Mouse (Mus musculus): ENCODE measurements around the gene Rbm19. TPM values are rescaled to one million over a fixed set of nuclear protein-coding genes. Genes with fewer than 3 reads are reported as not detected.

The Rbm19 gene
- polyA plus RNA-seq, 1 experiment from 2014 or later = 8.8 TPM

DNA sequence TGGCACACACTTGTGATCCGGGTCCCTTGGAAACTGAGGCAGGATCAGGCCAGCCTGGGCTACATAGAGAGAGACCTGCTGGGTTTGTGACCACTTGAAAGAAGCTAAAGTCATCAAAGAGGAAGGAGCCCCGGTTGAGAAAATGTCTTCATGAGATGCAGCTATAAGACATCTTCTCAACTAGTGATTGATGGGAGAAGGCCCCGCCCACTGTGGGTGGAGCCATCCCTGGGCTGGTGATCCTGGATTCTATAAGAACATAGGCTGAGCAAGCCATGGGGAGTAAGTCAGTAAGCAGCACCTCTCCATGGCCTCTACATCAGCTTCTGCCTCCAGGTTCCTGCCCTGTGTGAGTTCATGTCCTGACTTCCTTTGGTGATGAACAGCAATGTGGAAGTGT, 98.2 kb downstream of the Rbm19 start:
- no peaks in the 10 kb centered on the region for H3K4me1 ChIP-seq (ENCODE audit: control insufficient read depth, low read depth, low read length)
- no peak for ATAC-seq (ENCODE audit: low read depth)
- no peak overlapping the region for H3K27ac ChIP-seq (ENCODE audit: low read length)
- H3K9ac ChIP-seq (ENCODE audit: low read depth, low read length) = no peak overlapping the region
- WGBS (ENCODE audit: insufficient replicate concordance) = 45% methylated on average over 3 of the region's 3 CpGs
- H3K9me3 ChIP-seq (replicated peaks; ENCODE audit: control insufficient read depth, low read length) = no peaks in the 10 kb centered on the region
- no peak overlapping the region for H3K4me3 ChIP-seq (ENCODE audit: low read depth, low read length)
- H3K4me2 ChIP-seq (ENCODE audit: low read depth, low read length) = no peak overlapping the region
- no peaks in the 10 kb centered on the region for H3K36me3 ChIP-seq (ENCODE audit: control insufficient read depth, insufficient read depth)
- H3K27me3 ChIP-seq (ENCODE audit: control insufficient read depth, insufficient read depth, low read depth, low read length) = peaks cover 5% of the 10 kb centered on the region

GRCm38 (mm10) chr5:120221216-120221615, 105.0 kb downstream of the Rbm19 start:
- Histone ChIP-seq H3K4me1 (ENCODE audit: control insufficient read depth, low read depth, low read length) (no peaks in the 10 kb centered on the region), H3K9me3 (replicated peaks; ENCODE audit: control insufficient read depth, low read length) (no peaks in the 10 kb centered on the region), H3K27ac (ENCODE audit: low read length) (no peak overlapping the region), H3K27me3 (ENCODE audit: control insufficient read depth, insufficient read depth, low read depth, low read length) (no peaks in the 10 kb centered on the region), H3K36me3 (ENCODE audit: control insufficient read depth, insufficient read depth) (no peaks in the 10 kb centered on the region), H3K4me3 (ENCODE audit: low read depth, low read length) (no peak overlapping the region), H3K4me2 (ENCODE audit: low read depth, low read length) (no peak overlapping the region), H3K9ac (ENCODE audit: low read depth, low read length) (no peak overlapping the region)
- ATAC-seq (ENCODE audit: low read depth) = no peak
- WGBS (ENCODE audit: insufficient replicate concordance) = 13% methylated on average over 4 of the region's 4 CpGs

GRCm38 (mm10) chr5:120225383-120225782, 109.1 kb downstream of the Rbm19 start:
- no peaks in the 10 kb centered on the region; the same call in 1 of the 2 replicates for H3K27me3 ChIP-seq (ENCODE audit: control insufficient read depth, insufficient read depth, low read depth, low read length)
- 63% methylated on average over 14 of the region's 14 CpGs for WGBS (ENCODE audit: insufficient replicate concordance)
- H3K4me2 ChIP-seq (ENCODE audit: low read depth, low read length) = no peak overlapping the region
- no peaks in the 10 kb centered on the region for H3K9me3 ChIP-seq (replicated peaks; ENCODE audit: control insufficient read depth, low read length)
- H3K36me3 ChIP-seq (ENCODE audit: control insufficient read depth, insufficient read depth) = no peaks in the 10 kb centered on the region
- H3K4me1 ChIP-seq (ENCODE audit: control insufficient read depth, low read depth, low read length) = peaks cover 4% of the 10 kb centered on the region
- no peak overlapping the region for H3K27ac ChIP-seq (ENCODE audit: low read length)
- no peak overlapping the region for H3K9ac ChIP-seq (ENCODE audit: low read depth, low read length)
- no peak for ATAC-seq (ENCODE audit: low read depth)
- H3K4me3 ChIP-seq (ENCODE audit: low read depth, low read length) = no peak overlapping the region

DNA sequence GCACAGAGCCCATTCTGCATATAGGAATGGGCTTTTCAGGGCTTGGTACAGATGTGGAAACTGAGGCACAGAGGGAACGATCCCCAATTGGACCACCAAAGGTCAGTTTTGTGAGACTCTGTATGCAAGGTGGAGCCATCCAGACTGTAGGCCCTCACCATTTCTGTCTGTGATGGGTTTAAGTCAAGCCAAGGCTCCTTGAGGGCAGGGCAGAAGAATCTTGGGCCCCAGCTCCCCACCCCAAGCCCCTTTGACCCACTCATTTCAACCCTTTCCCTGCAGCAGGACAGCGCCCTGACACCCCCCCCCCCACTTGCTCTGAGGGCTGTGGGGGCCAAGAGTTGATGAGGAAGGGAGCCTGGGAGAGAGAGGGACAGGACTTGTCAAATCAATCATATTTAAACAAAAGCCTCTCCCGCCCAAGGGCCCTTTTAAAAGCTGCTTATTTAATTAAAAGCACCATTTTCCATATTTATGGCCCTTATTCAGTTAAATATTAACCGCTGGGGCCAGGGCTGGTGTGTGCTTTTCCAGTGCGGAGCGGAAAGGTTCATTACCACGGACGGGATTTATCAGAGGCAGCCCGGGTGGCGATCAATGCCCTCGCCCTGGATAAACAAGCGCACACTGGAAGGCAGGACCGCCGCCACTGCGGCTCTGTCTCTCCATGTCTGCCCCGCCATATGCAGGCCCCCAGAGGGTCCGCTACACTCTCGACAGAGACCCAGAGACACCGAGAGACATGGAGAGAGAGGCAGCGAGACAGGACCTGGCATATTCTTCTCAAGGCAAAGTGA, 112.5 kb downstream of the Rbm19 start:
- no peak overlapping the region for H3K27ac ChIP-seq (ENCODE audit: low read length)
- no peaks in the 10 kb centered on the region; the same call in 1 of the 2 replicates for H3K27me3 ChIP-seq (ENCODE audit: control insufficient read depth, insufficient read depth, low read depth, low read length)
- peaks cover 4% of the 10 kb centered on the region for H3K4me1 ChIP-seq (ENCODE audit: control insufficient read depth, low read depth, low read length)
- 51% methylated on average over 20 of the region's 20 CpGs for WGBS (ENCODE audit: insufficient replicate concordance)
- H3K9me3 ChIP-seq (replicated peaks; ENCODE audit: control insufficient read depth, low read length) = no peaks in the 10 kb centered on the region
- H3K4me3 ChIP-seq (ENCODE audit: low read depth, low read length) = no peak overlapping the region
- H3K4me2 ChIP-seq (ENCODE audit: low read depth, low read length) = no peak overlapping the region
- no peak overlapping the region for H3K9ac ChIP-seq (ENCODE audit: low read depth, low read length)
- no peaks in the 10 kb centered on the region for H3K36me3 ChIP-seq (ENCODE audit: control insufficient read depth, insufficient read depth)
- peak; percentile 48; the same call in 1 of the 2 replicates for ATAC-seq (ENCODE audit: low read depth)

DNA sequence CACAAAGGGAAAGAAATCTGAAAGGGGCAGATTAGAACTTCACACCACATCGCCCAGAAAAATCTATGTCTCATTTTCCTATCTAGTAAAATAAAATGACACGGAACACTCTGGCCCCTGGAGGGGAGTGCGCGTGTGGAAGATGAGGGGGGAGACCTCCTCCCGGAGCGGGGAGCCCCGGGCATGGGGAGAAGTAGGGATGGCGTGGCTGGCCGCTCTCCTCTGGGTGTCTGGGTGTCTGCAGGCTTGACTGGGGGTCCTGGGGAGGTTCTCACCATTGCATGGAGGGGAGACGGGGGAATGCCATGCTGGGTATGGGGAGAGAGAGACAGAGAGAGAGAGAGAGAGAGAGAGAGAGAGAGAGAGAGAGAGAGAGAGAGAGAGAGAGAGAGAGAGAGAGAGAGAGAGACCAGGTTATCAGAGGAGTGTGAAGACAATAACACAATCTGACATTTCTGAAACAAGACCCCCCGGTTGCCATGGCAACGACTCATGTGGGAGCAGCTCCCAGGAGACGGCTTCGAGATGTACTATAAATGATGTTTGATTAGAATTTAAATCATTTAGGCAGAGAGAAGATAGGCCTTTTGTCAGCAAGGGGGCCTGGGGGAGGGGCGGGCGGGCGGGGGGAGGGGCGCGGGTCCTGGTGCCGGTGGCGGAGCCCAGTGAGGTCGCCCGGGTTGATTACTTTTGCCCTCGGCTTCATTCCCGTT, 115.3 kb downstream of the Rbm19 start:
- WGBS (ENCODE audit: insufficient replicate concordance) = 12% methylated on average over 24 of the region's 25 CpGs
- peaks cover 4% of the 10 kb centered on the region for H3K4me1 ChIP-seq (ENCODE audit: control insufficient read depth, low read depth, low read length)
- no peaks in the 10 kb centered on the region; the same call in 1 of the 2 replicates for H3K27me3 ChIP-seq (ENCODE audit: control insufficient read depth, insufficient read depth, low read depth, low read length)
- no peak overlapping the region for H3K9ac ChIP-seq (ENCODE audit: low read depth, low read length)
- no peak overlapping the region for H3K4me2 ChIP-seq (ENCODE audit: low read depth, low read length)
- no peaks in the 10 kb centered on the region for H3K9me3 ChIP-seq (replicated peaks; ENCODE audit: control insufficient read depth, low read length)
- H3K27ac ChIP-seq (ENCODE audit: low read length) = no peak overlapping the region
- ATAC-seq (ENCODE audit: low read depth) = no peak
- H3K36me3 ChIP-seq (ENCODE audit: control insufficient read depth, insufficient read depth) = no peaks in the 10 kb centered on the region
- H3K4me3 ChIP-seq (ENCODE audit: low read depth, low read length) = no peak overlapping the region

- no peak for ATAC-seq (ENCODE audit: low read depth)
- H3K4me1 ChIP-seq (ENCODE audit: control insufficient read depth, low read depth, low read length) = no peaks in the 10 kb centered on the region
- no peak overlapping the region for H3K27ac ChIP-seq (ENCODE audit: low read length)
- H3K4me3 ChIP-seq (ENCODE audit: low read depth, low read length) = no peak overlapping the region
- 48% methylated on average over 5 of the region's 5 CpGs for WGBS (ENCODE audit: insufficient replicate concordance)
- H3K36me3 ChIP-seq (ENCODE audit: control insufficient read depth, insufficient read depth) = no peaks in the 10 kb centered on the region
- H3K27me3 ChIP-seq (ENCODE audit: control insufficient read depth, insufficient read depth, low read depth, low read length) = no peaks in the 10 kb centered on the region; the same call in 1 of the 2 replicates
- no peak overlapping the region for H3K4me2 ChIP-seq (ENCODE audit: low read depth, low read length)
- H3K9ac ChIP-seq (ENCODE audit: low read depth, low read length) = no peak overlapping the region
- H3K9me3 ChIP-seq (replicated peaks; ENCODE audit: control insufficient read depth, low read length) = no peaks in the 10 kb centered on the region
Measured at GRCm38 (mm10) chr5:120235147-120235546, 118.9 kb downstream of the Rbm19 start.

DNA sequence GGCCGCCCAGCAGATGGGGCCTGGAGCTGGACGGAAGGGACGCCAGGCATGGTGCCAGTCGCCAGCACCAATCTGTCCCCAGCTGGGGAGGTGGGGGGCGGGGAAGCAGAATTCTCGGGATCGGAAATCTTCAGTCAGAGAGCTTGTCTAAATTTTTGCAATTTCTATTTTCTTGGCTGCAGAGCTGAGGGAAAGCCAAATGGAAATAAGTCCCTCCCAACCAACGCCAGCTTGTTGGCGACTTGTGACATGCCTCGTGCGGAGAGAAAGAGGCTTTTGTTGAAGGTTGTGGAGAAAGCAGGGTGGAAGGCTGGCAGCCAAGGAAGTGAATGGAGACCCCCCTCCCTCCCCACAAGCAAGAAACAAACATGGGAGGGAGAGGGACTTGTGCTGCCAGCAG, 119.3 kb downstream of the Rbm19 start:
- ATAC-seq (ENCODE audit: low read depth) = no peak
- Histone ChIP-seq H3K36me3 (ENCODE audit: control insufficient read depth, insufficient read depth) (no peaks in the 10 kb centered on the region), H3K9ac (ENCODE audit: low read depth, low read length) (no peak overlapping the region), H3K9me3 (replicated peaks; ENCODE audit: control insufficient read depth, low read length) (no peaks in the 10 kb centered on the region), H3K4me3 (ENCODE audit: low read depth, low read length) (no peak overlapping the region), H3K4me2 (ENCODE audit: low read depth, low read length) (no peak overlapping the region), H3K4me1 (ENCODE audit: control insufficient read depth, low read depth, low read length) (no peaks in the 10 kb centered on the region), H3K27me3 (ENCODE audit: control insufficient read depth, insufficient read depth, low read depth, low read length) (no peaks in the 10 kb centered on the region), H3K27ac (ENCODE audit: low read length) (no peak overlapping the region)
- 64% methylated on average over 11 of the region's 11 CpGs for WGBS (ENCODE audit: insufficient replicate concordance)

DNA sequence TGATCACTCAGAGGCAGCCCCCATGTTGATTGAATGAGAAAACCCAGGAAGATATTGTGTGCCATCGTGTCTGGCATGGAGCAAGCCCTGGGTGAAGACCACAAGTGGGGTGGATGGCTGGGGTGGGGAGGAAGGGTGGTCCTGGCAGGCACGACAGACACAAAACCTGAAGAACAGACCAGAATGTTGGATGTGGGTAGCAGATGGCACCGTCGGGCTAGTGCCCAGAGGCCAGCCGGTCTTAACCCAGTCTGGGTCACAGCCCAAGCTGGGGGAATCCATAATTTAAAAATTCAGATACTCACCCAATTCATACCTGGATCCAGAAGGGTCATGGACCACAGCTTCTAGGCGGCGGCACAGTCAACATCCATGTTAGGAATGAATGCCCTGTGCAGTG, 123.8 kb downstream of the Rbm19 start:
- Histone ChIP-seq H3K4me2 (ENCODE audit: low read depth, low read length) (no peak overlapping the region), H3K36me3 (ENCODE audit: control insufficient read depth, insufficient read depth) (no peaks in the 10 kb centered on the region), H3K27me3 (ENCODE audit: control insufficient read depth, insufficient read depth, low read depth, low read length) (no peaks in the 10 kb centered on the region; the same call in 1 of the 2 replicates), H3K4me3 (ENCODE audit: low read depth, low read length) (no peak overlapping the region), H3K9ac (ENCODE audit: low read depth, low read length) (no peak overlapping the region), H3K9me3 (replicated peaks; ENCODE audit: control insufficient read depth, low read length) (no peaks in the 10 kb centered on the region), H3K27ac (ENCODE audit: low read length) (no peak overlapping the region), H3K4me1 (ENCODE audit: control insufficient read depth, low read depth, low read length) (no peaks in the 10 kb centered on the region)
- WGBS (ENCODE audit: insufficient replicate concordance) = 65% methylated on average over 7 of the region's 7 CpGs
- no peak for ATAC-seq (ENCODE audit: low read depth)

DNA sequence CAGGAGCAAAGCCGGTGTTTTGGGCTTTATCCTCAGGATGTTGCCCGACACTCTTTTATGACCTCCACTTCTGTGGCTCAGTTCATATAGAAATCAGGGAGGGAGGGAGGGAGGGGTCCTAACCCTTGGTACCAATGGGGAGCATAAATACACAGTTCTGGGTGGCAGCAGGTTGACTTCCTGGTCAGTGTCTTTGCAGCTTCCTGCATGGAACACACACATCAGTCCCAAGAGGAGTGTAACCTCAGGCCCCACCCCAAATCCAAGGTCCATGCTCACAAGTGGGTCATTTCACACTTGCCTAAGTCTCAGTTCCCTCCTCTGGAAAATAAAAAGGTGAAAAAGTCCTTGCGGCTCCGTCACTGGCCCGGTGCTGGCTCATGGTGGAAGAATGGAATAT, 129.1 kb downstream of the Rbm19 start:
- Histone ChIP-seq H3K27ac (ENCODE audit: low read length) (no peak overlapping the region), H3K4me3 (ENCODE audit: low read depth, low read length) (no peak overlapping the region), H3K9ac (ENCODE audit: low read depth, low read length) (no peak overlapping the region), H3K27me3 (ENCODE audit: control insufficient read depth, insufficient read depth, low read depth, low read length) (no peaks in the 10 kb centered on the region; the same call in 1 of the 2 replicates), H3K36me3 (ENCODE audit: control insufficient read depth, insufficient read depth) (no peaks in the 10 kb centered on the region), H3K4me1 (ENCODE audit: control insufficient read depth, low read depth, low read length) (no peaks in the 10 kb centered on the region), H3K9me3 (replicated peaks; ENCODE audit: control insufficient read depth, low read length) (no peaks in the 10 kb centered on the region), H3K4me2 (ENCODE audit: low read depth, low read length) (no peak overlapping the region)
- WGBS (ENCODE audit: insufficient replicate concordance) = 55% methylated on average over 5 of the region's 5 CpGs
- ATAC-seq (ENCODE audit: low read depth) = no peak

Measured in liver, embryonic 16.5 days (tissue).